Mouse (Mus musculus) layer of hippocampus, adult 2 months (tissue): ENCODE data around the gene Tnfrsf13b. TPM values are rescaled to one million over a fixed set of nuclear protein-coding genes. Genes with fewer than 3 reads are reported as not detected.
"Not testable (repeated sequence)": the region's sequence is repeated elsewhere in the genome, so short reads cannot be mapped to it uniquely, and the experiment has no call there.

ENCODE experiments used
- DNase-seq, 2 experiments: peaks; one replicate each; pipeline ENCODE4 v3.0.0; 2022; ENCODE audit warnings: low spot score in 2 of 2
- H3K27ac ChIP-seq: fragments of 200-600 bp; 2 replicates; pipeline ENCODE4 v1.8.1; 2022
- H3K4me3 ChIP-seq: fragments of 200-600 bp; 2 replicates; pipeline ENCODE4 v1.8.1; 2022; ENCODE audit warnings: mild to moderate bottlenecking
- CTCF ChIP-seq: fragments of 200-600 bp; conservative IDR thresholded peaks from 2 replicates; pipeline ENCODE4 v1.8.1; 2022; ENCODE audit warnings: antibody characterized with exemption, mild to moderate bottlenecking, moderate library complexity
- total RNA-seq, 2 experiments: library from RNA; stranded (reverse); gene quantifications; 2 replicates each; pipeline ENCODE4 v1.2.3; 2021

Gene Tnfrsf13b
- total RNA-seq, 2 experiments from 2014 or later = 0.98 to 1.5 TPM

DNA sequence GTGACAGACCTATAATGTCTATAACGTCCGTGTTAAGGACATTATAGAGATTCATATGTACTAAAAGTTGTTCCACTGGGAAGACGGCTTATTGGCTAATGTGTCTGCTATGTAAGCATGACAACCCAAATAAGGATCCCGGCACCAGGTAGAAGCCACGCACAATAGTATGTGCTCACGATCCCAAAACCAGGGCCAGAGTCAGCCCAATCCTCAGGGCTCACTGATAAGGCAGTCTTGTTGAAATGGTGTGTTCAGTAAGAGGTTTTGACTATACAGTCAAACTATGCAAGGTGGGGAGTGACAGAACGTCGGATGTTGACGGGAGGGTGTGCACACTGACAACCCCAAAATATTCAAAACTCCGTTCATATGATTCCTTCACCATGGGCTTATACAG lies 38.3 kb downstream of the Tnfrsf13b start:
- TF ChIP-seq CTCF = no peak

DNA sequence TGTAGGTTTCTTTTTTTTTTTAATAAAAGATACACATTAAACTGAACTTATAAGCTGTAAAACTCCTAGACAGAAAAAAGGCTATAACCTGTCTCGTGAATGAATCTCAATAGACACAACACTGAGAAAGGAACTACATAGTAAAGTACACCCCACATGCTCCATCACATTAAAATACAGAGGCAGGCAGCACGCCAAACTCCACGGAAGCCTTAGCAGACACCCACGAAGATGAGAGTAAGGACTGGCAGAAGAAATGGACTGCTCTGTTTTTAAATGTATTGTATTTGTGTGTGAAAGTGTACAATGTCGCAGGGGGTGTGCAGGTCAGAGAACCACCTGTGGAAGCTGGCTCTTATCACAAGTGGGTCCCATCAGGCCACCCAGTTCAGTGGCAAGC lies 43.6 kb downstream of the Tnfrsf13b start:
- H3K4me3 ChIP-seq = no peak overlapping the region
- H3K27ac ChIP-seq = no peak overlapping the region
- no peak for TF ChIP-seq CTCF
- no peak for DNase-seq

More for the DNA sequence above, 38.3 kb downstream of the Tnfrsf13b start:
- DNase-seq = no peak
- Histone ChIP-seq H3K27ac (no peak overlapping the region), H3K4me3 (no peak overlapping the region)

GRCm38 (mm10) chr11:61173477-61173876 lies 46.9 kb downstream of the Tnfrsf13b start:
- peak in 1 of 2 experiments; percentile 13 for DNase-seq
- Histone ChIP-seq H3K27ac (peak overlapping the region; percentile 98), H3K4me3 (peak overlapping the region; percentile 76)

DNA sequence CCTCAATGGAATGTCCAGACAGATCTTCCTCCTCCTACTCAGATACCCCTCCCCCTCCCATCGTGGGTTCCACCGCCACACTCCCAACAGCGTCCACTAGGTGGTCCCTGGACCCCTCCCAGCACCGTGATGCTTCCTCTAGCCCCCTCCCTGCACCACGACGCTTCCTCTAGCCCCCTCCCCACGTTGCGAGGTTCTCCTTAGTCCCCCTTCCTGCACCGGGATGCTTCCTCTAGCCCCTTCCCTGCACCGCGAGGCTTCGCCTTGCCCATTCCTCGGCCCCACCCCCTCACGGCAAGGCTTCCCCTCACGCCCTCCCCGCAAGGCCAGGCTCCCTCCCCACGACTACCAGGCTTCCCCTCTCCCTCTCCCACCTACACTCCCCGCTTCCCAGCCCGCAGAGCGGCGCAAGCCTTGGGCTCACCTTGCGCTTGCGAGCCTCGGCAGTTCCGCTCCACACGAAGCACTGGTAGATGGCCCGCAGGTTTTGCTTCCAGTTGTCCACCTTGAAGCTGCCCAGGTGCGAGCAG lies 47.8 kb downstream of the Tnfrsf13b start:
- peak; percentile 61 for TF ChIP-seq CTCF
- H3K4me3 ChIP-seq = peak overlapping the region; percentile 76
- DNase-seq = peak; percentile 40 to 44

GRCm38 (mm10) chr11:61174821-61175658 lies 48.5 kb downstream of the Tnfrsf13b start, which contains the start of gene Usp22:
Gene Usp22 (minus strand): TSS chr11:61175055.
- Histone ChIP-seq H3K27ac (peak within 1 kb of the TSS; percentile 98), H3K4me3 (peak within 1 kb of the TSS; percentile 76)
- no peak for TF ChIP-seq CTCF
- peak; percentile 99 to 100 for DNase-seq

More for the DNA sequence above, 47.8 kb downstream of the Tnfrsf13b start:
- peak overlapping the region; percentile 98 for H3K27ac ChIP-seq

DNA sequence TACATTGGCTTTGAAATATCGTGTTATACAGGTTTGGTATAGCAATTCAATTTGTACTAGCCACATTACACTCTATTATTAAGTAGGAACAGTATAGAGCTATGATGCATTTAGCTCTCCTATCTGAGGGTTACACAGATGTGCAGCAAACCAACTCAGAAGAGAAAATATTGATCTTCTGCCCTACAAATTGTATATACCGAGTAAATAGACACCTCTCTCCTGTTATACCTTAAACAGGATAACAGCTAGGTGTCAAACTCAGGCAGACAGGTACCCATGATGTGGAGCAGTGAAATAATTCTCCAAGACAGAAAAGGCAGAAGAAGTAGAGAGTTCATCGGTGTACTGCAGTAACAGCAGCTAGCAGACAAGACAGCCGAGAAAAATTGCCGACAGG lies 49.2 kb downstream of the Tnfrsf13b start:
- no peak for DNase-seq
- Histone ChIP-seq H3K4me3 (peak overlapping the region; percentile 54), H3K27ac (peak overlapping the region; percentile 88)
- TF ChIP-seq CTCF = no peak

- no peak for DNase-seq
- TF ChIP-seq CTCF = no peak
- Histone ChIP-seq H3K4me3 (no peak overlapping the region), H3K27ac (no peak overlapping the region)
These were observed 49.8 kb downstream of the Tnfrsf13b start for GRCm38 (mm10) chr11:61176321-61176720.

- H3K4me3 ChIP-seq = no peak overlapping the region
- no peak for TF ChIP-seq CTCF
- DNase-seq = peak; percentile 26 to 37
- no peak overlapping the region; the same call in 1 of the 2 replicates for H3K27ac ChIP-seq
These were observed 53.8 kb downstream of the Tnfrsf13b start for GRCm38 (mm10) chr11:61180361-61180760.

DNA sequence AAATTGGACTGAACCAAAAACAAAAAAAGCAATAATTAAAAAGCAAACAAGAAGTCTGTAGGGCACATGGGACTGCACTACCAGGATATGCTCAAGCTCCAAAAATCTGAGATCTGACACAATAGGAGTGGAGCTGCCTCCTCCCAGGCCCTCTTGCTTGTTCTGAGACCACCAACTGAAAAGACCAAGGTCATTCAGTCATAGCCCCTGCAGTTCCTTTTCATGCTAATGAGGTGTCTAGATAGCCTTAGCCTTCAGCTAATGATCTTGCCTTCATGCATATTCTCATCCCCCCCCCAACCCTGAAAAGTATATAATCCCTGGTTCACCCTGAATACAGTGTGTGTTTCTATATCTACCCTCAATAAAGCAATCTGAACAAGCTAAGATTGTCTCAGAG lies 55.1 kb downstream of the Tnfrsf13b start:
- Histone ChIP-seq H3K4me3 (no peak overlapping the region), H3K27ac (no peak overlapping the region)
- DNase-seq = no peak
- no peak for TF ChIP-seq CTCF

- Histone ChIP-seq H3K4me3 (no peak overlapping the region), H3K27ac (no peak overlapping the region)
- no peak for TF ChIP-seq CTCF
These were observed 57.3 kb downstream of the Tnfrsf13b start for GRCm38 (mm10) chr11:61183820-61184219.

DNA sequence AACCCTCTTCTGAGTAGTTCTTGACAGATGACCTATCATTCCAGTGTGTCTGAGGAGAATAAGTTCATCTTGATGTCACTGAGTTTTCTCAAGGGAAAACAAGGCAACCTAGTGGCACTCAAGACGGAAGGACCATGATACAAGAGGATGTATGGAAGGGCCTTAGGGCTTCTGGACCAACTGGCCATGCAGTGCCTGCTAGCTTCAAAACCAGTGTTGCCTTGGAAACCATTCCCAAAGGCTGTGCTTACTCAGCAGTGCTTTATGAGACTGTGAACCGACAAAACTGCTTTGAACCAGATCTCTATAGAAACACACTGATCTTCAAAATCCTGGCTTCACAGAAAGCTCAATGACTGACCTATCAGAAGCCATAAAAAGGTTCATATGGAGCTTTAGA lies 64.2 kb downstream of the Tnfrsf13b start:
- TF ChIP-seq CTCF = no peak
- Histone ChIP-seq H3K27ac (no peak overlapping the region), H3K4me3 (no peak overlapping the region)
- no peak for DNase-seq

More at GRCm38 (mm10) chr11:61183820-61184219, 57.3 kb downstream of the Tnfrsf13b start:
- no peak for DNase-seq

DNA sequence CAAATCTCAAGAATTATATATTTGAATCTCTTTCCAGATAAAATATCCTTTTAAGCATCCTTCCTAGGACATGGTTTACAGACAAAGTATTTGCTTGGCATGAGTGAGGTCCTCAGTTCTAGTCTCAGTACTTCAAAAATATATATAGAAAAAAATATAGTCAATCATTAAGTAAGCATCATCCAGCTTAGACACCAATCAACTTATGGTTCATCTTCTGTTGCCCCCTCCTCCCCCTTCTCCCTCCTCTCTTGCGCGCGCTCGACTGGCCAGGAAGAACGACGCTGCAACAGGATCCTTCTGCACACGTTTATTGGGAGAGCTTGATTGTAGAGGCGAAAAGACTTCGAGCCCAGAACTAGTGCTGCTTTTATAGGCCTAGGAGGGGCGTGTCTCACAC lies 65.6 kb downstream of the Tnfrsf13b start:
- not testable (repeated sequence) for DNase-seq, H3K27ac ChIP-seq, H3K4me3 ChIP-seq

- Histone ChIP-seq H3K4me3 (no peak overlapping the region), H3K27ac (no peak overlapping the region)
- TF ChIP-seq CTCF = no peak
- DNase-seq = no peak
These were observed 66.2 kb downstream of the Tnfrsf13b start for GRCm38 (mm10) chr11:61192779-61193178.

GRCm38 (mm10) chr11:61193392-61193791 lies 66.8 kb downstream of the Tnfrsf13b start:
- Histone ChIP-seq H3K4me3 (no peak overlapping the region; the same call in 1 of the 2 replicates), H3K27ac (no peak overlapping the region)
- peak; percentile 99 for TF ChIP-seq CTCF
- DNase-seq = peak; percentile 72 to 85
